Mouse (Mus musculus) cerebellum, adult 11 months (tissue): Measurements from ENCODE around the gene 4930432M17Rik.

Source experiments
- DNase-seq: peaks from one replicate; pipeline ENCODE4 v3.0.0; 2022

4930432M17Rik gene

GRCm38 (mm10) chr3:121712222-121712621 is 41.7 kb downstream of the 4930432M17Rik start:
- DNase-seq: no peak

- no peak for DNase-seq
Observed at GRCm38 (mm10) chr3:121713151-121713701, 42.7 kb downstream of the 4930432M17Rik start.

- DNase-seq: no peak
Observed at GRCm38 (mm10) chr3:121713816-121714215, 43.3 kb downstream of the 4930432M17Rik start.

GRCm38 (mm10) chr3:121714461-121714860 is 43.9 kb downstream of the 4930432M17Rik start:
- DNase-seq: no peak

GRCm38 (mm10) chr3:121715336-121715735 is 44.8 kb downstream of the 4930432M17Rik start:
- no peak for DNase-seq

- no peak for DNase-seq
Observed at GRCm38 (mm10) chr3:121715741-121716459, 45.3 kb downstream of the 4930432M17Rik start.

- DNase-seq: no peak
Observed at GRCm38 (mm10) chr3:121716480-121716879, 45.9 kb downstream of the 4930432M17Rik start.

- no peak for DNase-seq
Observed at GRCm38 (mm10) chr3:121718679-121719078, 48.1 kb downstream of the 4930432M17Rik start.

- no peak for DNase-seq
Observed at GRCm38 (mm10) chr3:121719701-121720100, 49.1 kb downstream of the 4930432M17Rik start.

- DNase-seq: no peak
Observed at GRCm38 (mm10) chr3:121720801-121721690, 50.5 kb downstream of the 4930432M17Rik start.

- no peak for DNase-seq
Observed at GRCm38 (mm10) chr3:121721691-121722070, 51.1 kb downstream of the 4930432M17Rik start.

- DNase-seq: peak; percentile 74
Observed at GRCm38 (mm10) chr3:121722971-121723844, 52.6 kb downstream of the 4930432M17Rik start, which contains the start of gene F3. F3 (plus strand) TSS chr3:121723537.

GRCm38 (mm10) chr3:121723968-121724524 is 53.5 kb downstream of the 4930432M17Rik start:
- DNase-seq: no peak

GRCm38 (mm10) chr3:121724553-121724952 is 54.0 kb downstream of the 4930432M17Rik start:
- DNase-seq: no peak

- DNase-seq: no peak
Observed at GRCm38 (mm10) chr3:121725651-121726050, 55.1 kb downstream of the 4930432M17Rik start.

GRCm38 (mm10) chr3:121729678-121730077 is 59.1 kb downstream of the 4930432M17Rik start:
- DNase-seq: no peak
